Mouse (Mus musculus): ENCODE results near the gene Acer1. TPM values are rescaled to one million over a fixed set of nuclear protein-coding genes. Genes with fewer than 3 reads are reported as not detected.
"Not testable (repeated sequence)": the region's sequence is repeated elsewhere in the genome, so short reads cannot be mapped to it uniquely, and the experiment has no call there.

Acer1 gene
- polyA plus RNA-seq, 2 experiments from 2014 or later: 0.16 TPM; not detected in 1

GRCm38 (mm10) chr17:56936731-56937130 lies 45.2 kb downstream of the Acer1 start:
- ATAC-seq: no peak

GRCm38 (mm10) chr17:56935363-56936131 lies 46.4 kb downstream of the Acer1 start, which contains the start of gene Mllt1:
Mllt1 (minus strand) TSS chr17:56935415.
- ATAC-seq: peak; percentile 98

- no peak for ATAC-seq
Observed at GRCm38 (mm10) chr17:56934545-56935330, 47.2 kb downstream of the Acer1 start.

- no peak for ATAC-seq
Observed at GRCm38 (mm10) chr17:56933395-56933794, 48.5 kb downstream of the Acer1 start.

GRCm38 (mm10) chr17:56930026-56930425 lies 51.9 kb downstream of the Acer1 start:
- ATAC-seq: no peak

GRCm38 (mm10) chr17:56929530-56929929 lies 52.4 kb downstream of the Acer1 start:
- ATAC-seq: no peak

GRCm38 (mm10) chr17:56929101-56929500 lies 52.8 kb downstream of the Acer1 start:
- no peak for ATAC-seq

GRCm38 (mm10) chr17:56925998-56926397 lies 55.9 kb downstream of the Acer1 start:
- peak; percentile 81 for ATAC-seq

GRCm38 (mm10) chr17:56919725-56920124 lies 62.2 kb downstream of the Acer1 start:
- ATAC-seq: no peak

GRCm38 (mm10) chr17:56917166-56917565 lies 64.8 kb downstream of the Acer1 start:
- ATAC-seq: no peak

GRCm38 (mm10) chr17:56913444-56913843 lies 68.5 kb downstream of the Acer1 start:
- ATAC-seq: peak; percentile 69

- no peak for ATAC-seq
Observed at GRCm38 (mm10) chr17:56913023-56913422, 68.9 kb downstream of the Acer1 start.

- ATAC-seq: not testable (repeated sequence)
Observed at GRCm38 (mm10) chr17:56909764-56910163, 72.2 kb downstream of the Acer1 start.

- ATAC-seq: no peak
Observed at GRCm38 (mm10) chr17:56907887-56908286, 74.0 kb downstream of the Acer1 start.

- ATAC-seq: no peak
Observed at GRCm38 (mm10) chr17:56907096-56907495, 74.8 kb downstream of the Acer1 start.

- ATAC-seq: no peak
Observed at GRCm38 (mm10) chr17:56906166-56906565, 75.8 kb downstream of the Acer1 start.

Other genes starting within 250 kb of the Acer1 start
- not detected for gene Nrtn, start 224.6 kb downstream of the Acer1 start, polyA plus RNA-seq (2017; shearing (Covaris generic))
- gene Dus3l, start 217.4 kb downstream of the Acer1 start, polyA plus RNA-seq (2017; shearing (Covaris generic)): 10 to 100 TPM; 30.3 to 41.2 TPM
- 1 to 10 TPM in 1 of 2 experiments, under 1 TPM in 1; 0.24 to 1.1 TPM for gene Prr22, start 211.9 kb downstream of the Acer1 start, polyA plus RNA-seq (2017; shearing (Covaris generic))
- gene Rfx2, start 151.1 kb downstream of the Acer1 start, polyA plus RNA-seq (2017; shearing (Covaris generic)): 1 to 10 TPM; 1.2 to 2.1 TPM
- gene Acsbg2, start 107.7 kb downstream of the Acer1 start, polyA plus RNA-seq (2017; shearing (Covaris generic)): under 1 TPM in 1 of 2 experiments, not detected in 1; 0.12 TPM
- gene 1700061G19Rik, start 106.6 kb downstream of the Acer1 start, polyA plus RNA-seq (2017; shearing (Covaris generic)): under 1 TPM in 1 of 2 experiments, not detected in 1; 0.31 TPM
- 1 to 10 TPM; 4.5 to 7.0 TPM for gene Mllt1, start 46.7 kb downstream of the Acer1 start, polyA plus RNA-seq (2017; shearing (Covaris generic))
- 100 to 1,000 TPM; 108 to 110 TPM for gene Clpp, start 8.2 kb upstream of the Acer1 start, polyA plus RNA-seq (2017; shearing (Covaris generic))
- 10 to 100 TPM; 21.6 to 25.1 TPM for gene Alkbh7, start 15.2 kb upstream of the Acer1 start, polyA plus RNA-seq (2017; shearing (Covaris generic))
- not detected for gene Pspn, start 17.9 kb upstream of the Acer1 start, polyA plus RNA-seq (2017; shearing (Covaris generic))
- gene Gtf2f1, start 29.2 kb upstream of the Acer1 start, polyA plus RNA-seq (2017; shearing (Covaris generic)): 100 to 1,000 TPM in 1 of 2 experiments, 10 to 100 TPM in 1; 72.1 to 102 TPM
- gene Gm17949, start 29.3 kb upstream of the Acer1 start, polyA plus RNA-seq (2017; shearing (Covaris generic)): 1 to 10 TPM in 1 of 2 experiments, not detected in 1; 1.5 TPM
- gene Khsrp, start 49.4 kb upstream of the Acer1 start, polyA plus RNA-seq (2017; shearing (Covaris generic)): 10 to 100 TPM; 16.0 to 29.4 TPM
- not detected for gene Slc25a41, start 59.5 kb upstream of the Acer1 start, polyA plus RNA-seq (2017; shearing (Covaris generic))
- gene Crb3, start 77.0 kb upstream of the Acer1 start, polyA plus RNA-seq (2017; shearing (Covaris generic)): 1 to 10 TPM; 2.1 to 2.9 TPM
- 1 to 10 TPM; 2.3 to 3.4 TPM for gene Slc25a23, start 77.7 kb upstream of the Acer1 start, polyA plus RNA-seq (2017; shearing (Covaris generic))
- 100 to 1,000 TPM; 215 to 337 TPM for gene Dennd1c, start 96.4 kb upstream of the Acer1 start, polyA plus RNA-seq (2017; shearing (Covaris generic))
- 1 to 10 TPM; 4.3 to 7.8 TPM for gene Tubb4a, start 105.7 kb upstream of the Acer1 start, polyA plus RNA-seq (2017; shearing (Covaris generic))
- 10 to 100 TPM in 1 of 2 experiments, 1 to 10 TPM in 1; 8.2 to 11.9 TPM for gene Tnfsf9, start 123.2 kb upstream of the Acer1 start, polyA plus RNA-seq (2017; shearing (Covaris generic))
- gene Cd70, start 167.7 kb upstream of the Acer1 start, polyA plus RNA-seq (2017; shearing (Covaris generic)): under 1 TPM in 1 of 2 experiments, not detected in 1; 0.52 TPM
- 10 to 100 TPM in 1 of 2 experiments, 1 to 10 TPM in 1; 5.9 to 11.7 TPM for gene Tnfsf14, start 212.1 kb upstream of the Acer1 start, polyA plus RNA-seq (2017; shearing (Covaris generic))
- 1 to 10 TPM in 1 of 2 experiments, under 1 TPM in 1; 0.85 to 1.3 TPM for gene C3, start 246.0 kb upstream of the Acer1 start, polyA plus RNA-seq (2017; shearing (Covaris generic))